Mouse (Mus musculus) heart, adult 9 months (tissue): ENCODE data around the gene Tmem171.

Experiments used
- DNase-seq, 2 experiments: peaks; one replicate each; pipeline ENCODE4 v3.0.0; 2022; ENCODE audit warnings: low spot score in 2 of 2

Tmem171 gene

DNA sequence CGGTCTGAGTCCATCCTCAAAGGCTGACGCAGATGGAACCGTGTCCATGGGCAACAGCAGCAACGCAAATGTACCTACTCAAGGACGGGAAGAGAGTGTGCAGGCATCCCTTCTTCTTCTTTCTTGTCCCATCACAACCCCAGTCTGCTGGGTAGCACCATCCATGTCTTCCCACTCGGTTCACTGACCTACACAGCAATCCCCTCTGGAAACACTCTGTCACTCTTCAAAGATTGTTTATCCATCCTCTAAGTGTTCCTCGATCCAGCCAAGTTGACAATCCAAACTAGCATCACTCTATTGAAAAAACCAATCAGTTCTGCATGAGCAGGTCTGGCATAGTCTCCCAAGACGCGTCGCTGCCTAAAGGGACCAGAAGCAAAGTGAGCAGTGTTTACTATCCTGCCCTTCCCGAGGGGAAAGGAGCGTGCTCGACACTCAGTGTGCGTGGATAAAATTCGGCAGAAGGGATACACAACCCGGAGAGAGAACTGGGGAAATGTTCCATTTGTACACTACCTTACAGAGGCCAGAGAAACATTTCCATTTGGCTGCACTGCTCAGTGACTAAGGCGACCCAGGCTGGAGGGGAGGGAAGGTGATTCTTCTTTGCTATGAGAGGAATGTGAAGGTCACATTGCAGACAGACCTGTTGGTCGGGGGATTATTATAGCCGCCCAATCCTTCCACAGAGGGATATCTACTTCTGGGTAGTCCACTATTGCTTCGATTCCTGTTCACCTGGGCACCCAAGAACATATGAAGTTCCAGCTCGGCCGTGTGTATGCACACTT is 46.7 kb downstream of the Tmem171 start:
- DNase-seq = no peak

DNA sequence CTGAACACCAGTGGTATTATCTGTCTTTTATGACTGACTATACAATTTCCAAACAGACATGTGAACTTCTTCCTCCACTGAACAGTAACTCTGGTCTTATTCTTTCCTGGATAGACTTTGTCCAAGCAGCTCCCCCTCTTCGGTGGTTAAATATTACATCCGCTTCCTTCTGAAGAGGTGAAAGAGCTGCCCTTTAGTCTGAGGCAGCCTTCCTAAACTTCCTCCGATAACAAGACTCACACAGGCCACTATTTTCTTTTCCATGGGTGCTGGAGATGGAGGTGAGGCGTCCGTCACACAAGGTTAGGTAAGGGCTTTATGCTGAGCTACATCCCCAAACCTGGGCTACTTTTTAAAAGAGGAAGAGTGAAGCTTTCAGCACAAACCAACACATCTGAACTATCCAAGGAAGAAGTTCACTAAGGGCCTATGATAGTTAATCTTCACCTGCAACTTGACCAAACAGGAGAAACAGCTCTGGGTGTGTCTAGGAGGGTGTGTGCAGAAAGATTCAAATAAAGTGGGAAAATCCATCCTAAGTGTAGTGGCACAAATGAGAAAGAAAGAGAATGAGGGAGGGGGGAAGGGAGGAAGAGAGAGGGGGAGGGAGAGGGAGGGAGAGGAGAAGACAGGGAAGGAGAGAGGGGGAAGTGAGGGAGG is 56.0 kb downstream of the Tmem171 start:
- no peak for DNase-seq

DNA sequence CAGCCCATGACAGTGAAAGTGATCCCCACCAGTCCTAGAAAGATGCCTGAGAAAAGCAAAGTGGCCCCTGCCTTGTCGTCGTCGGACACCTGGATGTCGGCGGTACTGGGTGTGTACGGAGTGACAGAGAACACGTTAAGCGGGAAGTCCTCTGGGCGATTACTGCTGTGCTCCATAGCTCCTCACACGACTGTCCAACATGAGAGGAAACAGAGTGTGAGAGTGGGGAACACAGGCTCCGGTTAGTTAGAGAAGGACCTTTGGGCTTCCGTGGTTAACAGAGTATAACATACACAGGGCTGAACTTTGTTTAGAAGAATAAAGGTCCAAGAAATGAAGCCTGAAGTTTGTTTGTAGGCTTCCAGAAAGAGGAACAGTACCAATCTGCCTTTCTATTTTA is 57.5 kb downstream of the Tmem171 start, which contains the start of gene Tmem174:
Tmem174 (minus strand) TSS at position 266 of the 400 bp plus-strand sequence.
- no peak for DNase-seq

DNA sequence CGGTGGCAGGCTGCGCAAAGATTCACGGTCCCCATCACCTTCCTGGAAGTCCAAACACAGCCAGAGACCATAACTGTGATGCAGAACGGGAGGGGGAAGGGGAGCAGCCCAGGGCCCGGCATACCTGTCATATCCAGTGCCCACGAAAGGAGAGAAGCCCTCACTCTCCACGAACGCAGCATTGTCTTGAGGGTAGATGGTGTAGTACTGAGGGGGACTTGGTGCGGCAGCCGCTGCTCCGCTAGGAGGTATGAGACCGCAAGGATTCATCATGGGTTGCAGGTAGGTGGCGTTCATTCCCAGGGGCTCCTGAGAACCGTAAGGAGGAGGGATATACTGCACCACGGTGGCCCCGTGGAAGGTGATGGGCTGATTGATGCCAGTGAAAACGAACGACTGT is 58.1 kb downstream of the Tmem171 start:
- DNase-seq = no peak
